Mouse (Mus musculus) forelimb bud, embryonic 11.5 days (tissue): ENCODE measurements around the gene 2700049A03Rik.

Experiments used
- DNase-seq: peaks from one replicate; pipeline ENCODE4 v3.0.0-alpha.2; 2012; ENCODE audit warnings: low read depth, low spot score

2700049A03Rik gene

DNA sequence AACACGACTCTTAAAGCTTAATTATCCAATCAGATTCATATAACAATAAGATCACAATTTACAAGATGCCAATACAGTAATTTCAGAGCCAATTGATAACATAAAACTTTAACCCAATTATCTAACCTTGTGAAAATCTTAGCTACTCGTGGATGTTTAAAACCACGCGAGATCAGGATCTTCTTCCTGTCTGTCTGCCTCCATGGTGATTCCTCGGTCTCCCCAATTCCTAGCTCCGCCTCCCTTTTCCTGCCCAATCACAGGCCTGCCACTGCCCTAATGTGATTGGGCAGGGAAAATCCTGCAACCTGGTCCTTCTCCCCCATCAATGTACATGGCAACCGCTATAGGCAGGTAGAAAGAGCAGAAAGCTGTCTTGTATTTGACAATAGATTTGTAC, 132.7 kb downstream of the 2700049A03Rik start:
- no peak for DNase-seq

DNA sequence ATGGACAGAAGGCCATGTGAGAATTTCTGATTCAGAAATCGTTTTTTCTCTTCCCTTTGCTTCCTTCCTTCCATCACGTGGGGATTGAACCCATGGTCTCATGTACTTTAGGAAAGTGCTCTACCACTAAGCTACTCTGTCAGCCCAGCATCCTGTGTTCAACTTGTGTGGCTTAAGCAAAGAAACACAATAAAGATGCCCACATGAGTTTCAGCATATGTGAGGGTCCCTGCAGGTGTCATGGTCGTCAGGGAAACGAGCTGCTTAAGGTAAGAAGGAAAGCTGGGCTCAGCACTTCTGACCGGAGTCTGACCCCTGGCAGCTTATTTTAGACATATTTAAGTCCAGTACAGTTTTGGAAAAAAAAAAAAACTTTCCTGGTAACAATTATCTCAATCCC, 134.5 kb downstream of the 2700049A03Rik start:
- DNase-seq: no peak

DNA sequence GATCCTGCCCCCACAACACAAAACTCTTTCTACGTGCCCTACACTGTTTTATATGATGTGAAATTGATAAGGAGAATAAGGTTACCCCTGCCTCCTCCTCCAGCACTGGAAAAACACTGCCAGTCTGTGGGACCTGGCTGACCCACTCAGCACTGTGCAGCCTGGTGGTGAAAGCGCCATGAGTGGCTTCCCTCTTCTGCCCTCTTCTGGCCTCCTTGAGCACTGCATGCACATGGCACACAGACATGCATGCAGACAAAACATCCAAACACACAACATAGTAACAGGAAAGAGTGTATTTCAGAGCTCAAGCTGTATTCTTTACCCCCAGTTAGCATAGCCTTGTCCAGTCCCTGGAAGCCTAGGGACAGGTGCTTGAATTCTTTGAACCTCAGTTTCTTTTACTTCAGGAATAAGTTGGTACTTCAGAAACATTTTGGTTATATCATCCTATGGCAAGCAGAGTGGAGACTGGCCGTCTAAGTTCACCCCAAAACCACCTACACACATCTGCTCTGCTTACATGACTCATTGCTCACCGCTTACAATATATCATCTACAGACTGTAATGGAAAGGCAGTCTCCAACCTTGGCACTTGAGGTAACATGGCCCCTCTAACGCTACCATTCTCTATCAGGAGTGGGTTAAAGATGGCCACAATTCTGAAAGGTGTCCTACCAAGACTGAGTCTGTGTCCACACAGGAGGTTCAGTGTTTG, 138.0 kb downstream of the 2700049A03Rik start:
- DNase-seq: no peak

DNA sequence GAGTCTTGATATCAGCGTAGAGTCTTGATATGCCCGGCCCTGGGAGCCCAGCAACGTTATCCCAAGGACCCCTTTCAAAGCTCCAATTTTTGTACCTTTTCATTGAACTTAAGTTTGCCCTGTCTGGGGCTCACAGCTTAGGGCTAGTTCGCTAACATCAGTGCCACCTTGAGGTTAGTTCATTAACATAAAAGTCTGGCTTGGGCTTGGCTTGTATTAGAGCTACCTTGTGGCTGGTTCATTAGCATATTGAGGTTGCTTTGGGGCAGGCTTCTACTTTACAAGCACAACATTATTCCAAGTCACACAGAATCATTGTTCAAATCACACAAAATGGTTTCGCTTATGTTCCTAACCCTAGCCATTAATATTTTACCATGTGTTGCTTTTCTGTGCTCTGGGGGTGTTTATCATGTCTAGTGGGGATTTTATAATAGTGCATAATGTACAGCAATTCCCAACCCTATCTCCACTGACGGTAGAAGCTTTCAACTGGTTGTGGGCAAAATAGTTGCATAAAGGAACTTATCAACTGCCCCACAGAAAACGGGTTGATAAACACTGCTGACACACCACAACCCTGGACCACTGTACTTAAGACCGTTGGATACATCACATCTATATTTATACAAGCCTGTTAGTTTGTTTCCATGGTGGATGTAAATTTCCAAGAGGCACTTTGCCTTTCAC, 139.4 kb downstream of the 2700049A03Rik start:
- no peak for DNase-seq

DNA sequence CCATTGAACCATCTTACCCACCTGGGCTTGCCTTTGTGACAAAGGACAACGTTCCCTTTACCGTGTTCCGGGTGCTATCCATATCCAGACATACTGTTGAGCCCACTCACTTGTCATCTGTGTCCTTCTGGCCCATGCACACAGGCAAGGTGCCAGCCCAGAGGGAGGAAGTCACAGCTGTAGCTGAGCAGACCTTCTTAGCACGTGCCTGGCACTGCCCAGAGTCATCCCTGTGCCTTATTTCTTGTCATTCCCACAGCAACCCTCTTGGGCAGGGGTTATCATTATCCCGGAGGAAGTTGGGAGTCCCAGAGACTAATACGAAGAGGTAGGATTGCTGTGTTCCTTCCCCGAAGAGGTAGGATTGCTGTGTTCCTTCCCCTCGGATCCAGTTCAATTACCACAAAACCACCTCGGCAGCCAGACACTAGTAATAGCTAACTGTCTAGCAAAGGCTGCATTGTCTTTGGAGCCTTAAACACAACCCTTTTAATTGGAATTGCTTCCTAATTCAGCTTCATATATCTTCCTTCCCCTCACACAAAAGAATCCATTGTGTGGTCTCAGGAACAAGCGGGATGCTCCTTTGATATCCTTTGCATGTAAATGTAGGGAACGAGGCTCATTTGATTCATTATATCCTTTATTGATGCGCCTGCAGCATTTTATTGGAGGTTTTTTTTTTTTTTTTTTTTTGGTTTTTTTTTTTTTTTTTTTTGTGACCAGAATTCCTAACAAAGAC, 143.0 kb downstream of the 2700049A03Rik start:
- DNase-seq: no peak

DNA sequence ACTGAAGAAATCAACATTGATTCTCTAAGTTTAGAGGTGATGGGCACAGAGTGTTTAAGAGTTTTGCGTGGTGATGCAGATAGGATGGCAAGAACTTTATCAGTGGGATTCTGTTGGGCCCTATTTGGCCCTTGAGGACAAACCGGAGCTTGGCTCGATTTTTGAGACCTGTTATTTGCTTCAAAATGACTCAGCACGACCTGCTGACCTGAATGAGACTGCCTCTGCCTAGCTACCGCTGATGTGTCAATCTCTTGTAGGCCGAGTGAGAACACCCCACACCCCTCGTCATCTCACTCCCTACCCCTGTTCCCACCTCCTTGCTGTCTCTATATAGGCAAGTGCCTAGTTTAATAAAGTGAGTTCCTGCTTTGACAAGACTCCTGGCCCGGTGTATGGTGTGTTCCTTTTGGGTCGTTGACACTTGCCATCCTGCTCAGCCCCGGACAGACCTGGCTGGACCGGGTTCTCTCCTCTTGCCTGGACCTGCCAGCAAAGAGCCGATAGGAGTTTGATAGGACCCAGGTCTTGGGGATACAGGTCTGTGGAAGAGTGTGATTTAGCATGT, 144.6 kb downstream of the 2700049A03Rik start:
- no peak for DNase-seq

DNA sequence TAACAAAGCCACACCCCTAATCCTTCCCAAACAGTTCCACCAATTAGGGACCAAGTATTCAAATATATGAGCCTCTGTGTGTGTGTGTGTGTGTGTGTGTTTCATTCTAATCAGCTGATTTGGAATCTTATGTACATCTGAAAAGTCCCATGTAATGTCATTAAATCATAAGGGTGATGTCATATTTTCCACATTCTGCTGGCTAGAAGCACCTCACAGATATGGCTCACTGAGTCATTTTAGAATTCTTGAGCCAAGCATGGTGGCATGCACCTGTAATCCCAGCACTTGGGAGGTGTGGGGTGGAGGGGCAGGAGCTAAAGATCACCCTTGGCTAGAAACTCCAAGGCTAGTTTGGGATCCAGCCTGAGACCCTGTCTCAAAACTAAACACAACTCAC, 148.8 kb downstream of the 2700049A03Rik start:
- DNase-seq: no peak

DNA sequence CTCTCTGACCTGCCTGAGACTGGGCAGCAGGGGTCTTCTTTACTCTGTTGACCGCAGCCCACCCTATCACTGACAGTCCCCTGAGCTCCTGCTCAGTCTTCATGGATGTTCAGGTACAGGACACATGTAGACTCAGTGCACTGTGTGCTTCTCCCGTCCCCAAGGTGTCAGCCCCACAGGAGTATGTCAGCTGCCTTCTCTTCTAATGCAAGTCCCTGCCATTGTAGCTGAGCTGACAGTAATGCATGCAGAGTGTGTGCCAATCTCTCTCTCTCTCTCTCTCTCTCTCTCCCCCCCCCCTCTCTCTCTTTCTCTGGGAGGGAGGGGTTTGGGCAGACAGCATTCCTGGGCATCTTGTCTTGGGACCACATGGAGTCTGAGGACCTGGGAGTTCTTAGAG, 153.8 kb downstream of the 2700049A03Rik start:
- no peak for DNase-seq
